Mouse (Mus musculus): ENCODE data around the gene Sipa1l2.

DNA sequence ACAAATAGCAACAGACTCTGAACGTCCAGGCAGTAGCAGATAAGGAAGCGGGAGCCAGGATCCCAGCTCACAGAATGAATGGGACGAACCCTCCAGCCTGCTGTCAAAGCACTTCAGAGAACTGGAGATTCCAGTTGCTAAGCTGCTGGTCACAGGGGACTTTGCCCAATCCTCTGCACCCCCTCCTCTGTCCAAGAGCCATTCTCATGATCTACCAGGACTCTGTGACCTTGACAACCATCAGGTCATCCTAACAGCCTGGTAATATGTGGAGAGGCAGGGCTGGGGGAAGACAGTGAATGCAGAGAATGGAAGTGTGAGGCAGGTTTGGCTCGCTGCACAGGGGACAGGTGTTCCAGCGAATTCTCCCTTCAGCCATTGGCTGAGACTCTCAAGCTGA, 163.2 kb downstream of the Sipa1l2 start:
- TF ChIP-seq CTCF (IDR thresholded peaks at IDR 0.05; ENCODE audit: low read depth, low read length) (no peak), GATA2 (IDR thresholded peaks at IDR 0.05; ENCODE audit: borderline replicate concordance, low read depth, low read length) (no peak), GATA1 (IDR thresholded peaks at IDR 0.05; ENCODE audit: borderline replicate concordance, low read length) (no peak), TAL1 (conservative IDR thresholded peaks at IDR 0.05; ENCODE audit: low read depth, low read length) (no peak)
